Mouse (Mus musculus): Measurements from ENCODE around the gene Defb47. TPM values are rescaled to one million over a fixed set of nuclear protein-coding genes. Genes with fewer than 3 reads are reported as not detected.

The Defb47 gene
- polyA plus RNA-seq (2012; rRNA removed), result 1.8 TPM in 1 of 2 replicates, not detected in the other

DNA sequence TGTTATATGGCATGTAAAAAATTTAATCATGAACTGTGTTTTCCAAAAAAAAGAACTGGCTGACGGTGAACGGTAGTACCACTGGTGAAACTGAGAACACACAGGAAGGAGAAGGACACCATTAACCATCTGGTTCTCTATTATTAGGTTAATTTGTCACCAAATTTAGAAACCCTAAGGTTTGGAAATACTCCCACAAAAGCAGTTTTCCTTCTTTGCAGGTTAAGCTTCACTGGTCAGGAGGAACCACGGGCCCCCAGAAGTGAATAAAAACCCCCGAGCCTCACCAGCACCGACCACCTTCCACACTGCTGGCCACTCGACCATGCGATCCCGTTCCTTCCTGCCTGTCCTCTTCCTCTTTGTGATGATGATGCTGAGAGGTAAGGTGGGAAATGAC, at the start of gene Defb47:
Defb47 (plus strand) TSS at position 301 of the 400 bp plus-strand sequence.

GRCm38 (mm10) chr14:62984410-62984809, 13.5 kb upstream of the Defb47 start, which contains the start of gene Defb48:
Defb48 (minus strand) TSS chr14:62984510.

GRCm38 (mm10) chr14:63011471-63011870, 13.6 kb downstream of the Defb47 start, which contains the start of gene Defb43:
Defb43 (plus strand) TSS chr14:63011771.

DNA sequence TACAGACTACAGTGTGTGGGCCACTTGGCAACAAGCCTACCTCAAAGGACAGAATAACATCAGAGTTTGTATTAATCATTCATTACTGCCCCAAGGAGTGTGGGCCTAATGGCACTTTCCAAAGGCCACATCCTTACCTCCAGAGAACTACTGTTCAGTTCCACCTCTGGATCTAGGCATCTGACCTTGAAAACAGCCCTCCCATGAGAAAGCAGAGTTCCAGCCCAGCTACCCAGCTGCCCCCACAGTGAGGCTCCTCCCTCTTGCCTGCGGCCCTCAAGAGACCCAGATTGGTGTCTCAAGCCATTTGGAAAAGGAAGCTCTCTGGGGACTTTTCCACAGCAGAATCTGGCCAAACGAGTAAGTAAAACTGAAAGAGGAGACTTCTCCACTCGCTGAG, 48.8 kb downstream of the Defb47 start, which contains the start of gene Defb42:
Defb42 (plus strand) TSS at position 301 of the 400 bp plus-strand sequence.

GRCm38 (mm10) chr14:63049910-63050370, 52.1 kb downstream of the Defb47 start, which contains the start of gene Defb30:
Defb30 (minus strand) TSS chr14:63049960.

Other genes with a start within 250 kb of the Defb47 start
- 2.0 and 3.1 TPM in 2 replicates for gene Ints6, start 236.9 kb upstream of the Defb47 start, polyA plus RNA-seq (2012; rRNA removed)
- 1.6 and 2.3 TPM in 2 replicates for gene Wdfy2, start 160.4 kb upstream of the Defb47 start, polyA plus RNA-seq (2012; rRNA removed)
- 2.8 TPM in 1 of 2 replicates, not detected in the other for gene Defb48, start 13.6 kb upstream of the Defb47 start, polyA plus RNA-seq (2012; rRNA removed)
- not detected in 2 replicates for gene Defb43, start 13.7 kb downstream of the Defb47 start, polyA plus RNA-seq (2012; rRNA removed)
- gene Defb42, start 48.9 kb downstream of the Defb47 start, polyA plus RNA-seq (2012; rRNA removed), result 1.6 TPM in 1 of 2 replicates, not detected in the other
- gene Defb30, start 51.9 kb downstream of the Defb47 start, polyA plus RNA-seq (2012; rRNA removed), result 0.14 TPM in 1 of 2 replicates, not detected in the other

Data from stomach, adult 2 months (tissue).